8 mouse cellular contexts compared by ENCODE assay signal in genomic region chr17:25187784-25188149, GRCm38 (mm10). TPM values are rescaled to one million over a fixed set of nuclear protein-coding genes. Genes with fewer than 3 reads are reported as not detected.
A peak's percentile ranks its signal among the peaks of the same experiment; 100 is the strongest.
DNase-seq lines count a peak whose midpoint lies in the region; ATAC-seq lines count a peak whose summit lies in the region.

No protein-coding gene starts in this region.

- peaks cover 84% of the 10 kb centered on the region for H3K4me1 ChIP-seq in megakaryocyte, embryonic 14.5 days
- peaks cover 57% of the 10 kb centered on the region for H3K4me1 ChIP-seq in forebrain, embryonic 10.5 days
- peaks cover 12% of the 10 kb centered on the region for H3K4me1 ChIP-seq in limb, embryonic 11.5 days (ENCODE audit: control insufficient read depth, insufficient read depth, low read length)

- peaks cover 25% of the 10 kb centered on the region for H3K36me3 ChIP-seq in megakaryocyte, embryonic 14.5 days (replicated peaks; ENCODE audit: low read length)
- H3K36me3 ChIP-seq in forebrain, embryonic 10.5 days (replicated peaks): peaks cover 29% of the 10 kb centered on the region
- H3K36me3 ChIP-seq in limb, embryonic 11.5 days (ENCODE audit: control insufficient read depth, insufficient read depth, low read length): no peaks in the 10 kb centered on the region
- no peaks in the 10 kb centered on the region for H3K36me3 ChIP-seq in splenic B cell, adult 2 months (ENCODE audit: control insufficient read depth, insufficient read depth, low read length, poor library complexity, severe bottlenecking)

- H3K9ac ChIP-seq in limb, embryonic 11.5 days (ENCODE audit: low read length): peak overlapping the region; percentile 87; the same call in 1 of the 2 replicates

- 6% methylated on average over 11 of the region's 11 CpGs for WGBS in forebrain, embryonic 10.5 days
- WGBS in limb, embryonic 11.5 days: 8% methylated on average over 11 of the region's 11 CpGs

- no peaks in the 10 kb centered on the region for H3K27me3 ChIP-seq in megakaryocyte, embryonic 14.5 days (replicated peaks)
- H3K27me3 ChIP-seq in forebrain, embryonic 10.5 days (ENCODE audit: poor library complexity, severe bottlenecking): no peaks in the 10 kb centered on the region
- no peaks in the 10 kb centered on the region for H3K27me3 ChIP-seq in limb, embryonic 11.5 days (ENCODE audit: control insufficient read depth, insufficient read depth, low read length)
- H3K27me3 ChIP-seq in splenic B cell, adult 2 months (ENCODE audit: control insufficient read depth, insufficient read depth, low read length, poor library complexity, severe bottlenecking): no peaks in the 10 kb centered on the region

- no peaks in the 10 kb centered on the region for H3K9me3 ChIP-seq in megakaryocyte, embryonic 14.5 days
- no peaks in the 10 kb centered on the region for H3K9me3 ChIP-seq in forebrain, embryonic 10.5 days
- H3K9me3 ChIP-seq in limb, embryonic 11.5 days (ENCODE audit: control insufficient read depth, low read length): no peaks in the 10 kb centered on the region

- ATAC-seq in megakaryocyte, adult 5-6 weeks (ENCODE audit: poor library complexity, severe bottlenecking): no peak
- no peak for ATAC-seq in limb, embryonic 11.5 days (ENCODE audit: insufficient number of reproducible peaks, low FRiP score, low TSS enrichment, low read depth)
- ATAC-seq in monocyte, adult 5-6 weeks (replicated peaks; ENCODE audit: insufficient number of reproducible peaks, low FRiP score, low TSS enrichment, poor library complexity, severe bottlenecking): no peak

- peak overlapping the region; percentile 92 for H3K27ac ChIP-seq in forebrain, embryonic 10.5 days
- H3K27ac ChIP-seq in limb, embryonic 11.5 days (replicated peaks; ENCODE audit: low read depth, low read length): peak overlapping the region; percentile 80

- DNase-seq in forebrain, embryonic 10.5 days (ENCODE audit: extremely low spot score, low spot score): no peak
- no peak for DNase-seq in limb, embryonic 11.5 days (ENCODE audit: low spot score)
- DNase-seq in splenic B cell, adult 2 months (ENCODE audit: low read depth, low spot score): peak; percentile 11
- DNase-seq in spleen, adult 18-20 months: no peak
- no peak for DNase-seq in cerebellum, adult 11 months

- peak overlapping the region; percentile 84 for H3K4me2 ChIP-seq in limb, embryonic 11.5 days (ENCODE audit: low read depth, severe bottlenecking)

- H3K4me3 ChIP-seq in megakaryocyte, embryonic 14.5 days (replicated peaks): peak overlapping the region; percentile 97
- peak overlapping the region; percentile 90 for H3K4me3 ChIP-seq in forebrain, embryonic 10.5 days
- H3K4me3 ChIP-seq in limb, embryonic 11.5 days (ENCODE audit: low read depth, low read length): peak overlapping the region; percentile 90

RNA-seq across cellular contexts. Expression of gene Unkl, which starts 0.4 kb away (rescaled TPM):
- polyA plus RNA-seq in megakaryocyte, embryonic 14.5 days (2012; ENCODE audit: insufficient read depth, low replicate concordance): 20.2 and 51.9 TPM in 2 replicates
- 7.3 and 7.7 TPM in 2 replicates for total RNA-seq in megakaryocyte, adult 5-6 weeks (2015)
- 7.3 and 10.5 TPM in 2 replicates for total RNA-seq in megakaryocyte, adult 5-6 weeks (2017)
- 8.0 and 8.3 TPM in 2 replicates for polyA plus RNA-seq in forebrain, embryonic 10.5 days (2016; fragmentation: Nextera tagmentation; extraction: Ambion mirVana)
- 4.8 and 5.8 TPM in 2 replicates for polyA plus RNA-seq in limb, embryonic 11.5 days (2014; fragmentation: Nextera tagmentation; extraction: Ambion mirVana)
- 14.3 to 29.9 TPM (median 22.5 TPM) in 3 replicates for total RNA-seq in monocyte, adult 5-6 weeks (2017)

RNA-seq across cellular contexts. Expression of gene BC003965, which starts 3.4 kb away (rescaled TPM):
- polyA plus RNA-seq in megakaryocyte, embryonic 14.5 days (2012; ENCODE audit: insufficient read depth, low replicate concordance): 31.5 and 33.2 TPM in 2 replicates
- 9.7 and 10.8 TPM in 2 replicates for total RNA-seq in megakaryocyte, adult 5-6 weeks (2015)
- total RNA-seq in megakaryocyte, adult 5-6 weeks (2017): 2.7 and 5.9 TPM in 2 replicates
- polyA plus RNA-seq in forebrain, embryonic 10.5 days (2016; fragmentation: Nextera tagmentation; extraction: Ambion mirVana): 38.7 and 39.0 TPM in 2 replicates
- polyA plus RNA-seq in limb, embryonic 11.5 days (2014; fragmentation: Nextera tagmentation; extraction: Ambion mirVana): 31.6 and 32.7 TPM in 2 replicates
- 7.0 to 11.0 TPM (median 9.3 TPM) in 3 replicates for total RNA-seq in monocyte, adult 5-6 weeks (2017)

RNA-seq across cellular contexts. Expression of gene Gm38655, which starts 12.5 kb away (rescaled TPM):
- not detected in 2 replicates for polyA plus RNA-seq in megakaryocyte, embryonic 14.5 days (2012; ENCODE audit: insufficient read depth, low replicate concordance)
- not detected in 2 replicates for total RNA-seq in megakaryocyte, adult 5-6 weeks (2015)
- total RNA-seq in megakaryocyte, adult 5-6 weeks (2017): not detected in 2 replicates
- not detected in 2 replicates for polyA plus RNA-seq in forebrain, embryonic 10.5 days (2016; fragmentation: Nextera tagmentation; extraction: Ambion mirVana)
- polyA plus RNA-seq in limb, embryonic 11.5 days (2014; fragmentation: Nextera tagmentation; extraction: Ambion mirVana): not detected in 2 replicates
- total RNA-seq in monocyte, adult 5-6 weeks (2017): not detected in 3 replicates

RNA-seq across cellular contexts. Expression of gene Ccdc154, which starts 25.5 kb away (rescaled TPM):
- not detected in 2 replicates for polyA plus RNA-seq in megakaryocyte, embryonic 14.5 days (2012; ENCODE audit: insufficient read depth, low replicate concordance)
- total RNA-seq in megakaryocyte, adult 5-6 weeks (2015): not detected in 2 replicates
- 0.11 TPM in 1 of 2 replicates, not detected in the other for total RNA-seq in megakaryocyte, adult 5-6 weeks (2017)
- not detected in 2 replicates for polyA plus RNA-seq in forebrain, embryonic 10.5 days (2016; fragmentation: Nextera tagmentation; extraction: Ambion mirVana)
- not detected in 2 replicates for polyA plus RNA-seq in limb, embryonic 11.5 days (2014; fragmentation: Nextera tagmentation; extraction: Ambion mirVana)
- total RNA-seq in monocyte, adult 5-6 weeks (2017): not detected in 3 replicates

RNA-seq across cellular contexts. Expression of gene Gnptg, which starts 52.2 kb away (rescaled TPM):
- 27.2 and 30.1 TPM in 2 replicates for polyA plus RNA-seq in megakaryocyte, embryonic 14.5 days (2012; ENCODE audit: insufficient read depth, low replicate concordance)
- total RNA-seq in megakaryocyte, adult 5-6 weeks (2015): 17.1 and 19.0 TPM in 2 replicates
- total RNA-seq in megakaryocyte, adult 5-6 weeks (2017): 12.3 and 13.0 TPM in 2 replicates
- polyA plus RNA-seq in forebrain, embryonic 10.5 days (2016; fragmentation: Nextera tagmentation; extraction: Ambion mirVana): 57.2 and 60.0 TPM in 2 replicates
- 28.3 and 29.4 TPM in 2 replicates for polyA plus RNA-seq in limb, embryonic 11.5 days (2014; fragmentation: Nextera tagmentation; extraction: Ambion mirVana)
- 27.2 to 58.6 TPM (median 49.2 TPM) in 3 replicates for total RNA-seq in monocyte, adult 5-6 weeks (2017)
